ENCODE assay signal across 12 mouse cellular contexts in the genomic region with DNA sequence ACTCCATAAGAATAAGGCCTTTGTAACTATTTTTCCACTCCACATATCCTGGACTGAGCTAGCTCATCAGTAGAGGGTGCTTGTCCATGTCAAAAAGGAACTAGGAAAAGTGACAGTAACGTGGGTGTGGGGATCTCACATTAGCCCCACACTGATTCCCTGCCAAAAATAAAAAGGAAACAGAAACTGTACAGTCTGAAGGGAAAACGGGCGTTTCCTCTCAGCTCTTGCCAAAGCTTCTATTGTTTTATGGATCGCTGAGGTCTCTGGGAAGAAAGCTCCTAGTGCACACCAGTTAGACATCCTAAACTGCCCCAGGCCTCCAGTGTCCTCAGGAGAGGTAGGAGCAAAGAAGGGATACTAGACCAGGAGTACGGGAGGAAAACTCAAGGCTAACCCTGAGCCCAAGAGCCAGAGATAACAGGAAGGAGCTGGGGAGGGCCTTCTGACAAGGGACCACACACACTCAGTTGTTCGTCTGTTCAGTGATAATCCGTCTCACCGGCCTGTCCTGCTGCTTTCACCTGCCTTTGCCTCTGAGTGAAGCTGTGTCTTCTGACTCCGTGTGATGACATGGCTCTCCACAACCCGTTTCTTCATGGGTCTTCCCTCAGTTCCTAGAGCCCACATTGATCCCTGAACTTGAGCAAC. TPM values are rescaled to one million over a fixed set of nuclear protein-coding genes. Genes with fewer than 3 reads are reported as not detected.
DNase-seq lines count a peak whose midpoint lies in the region; ATAC-seq and TF ChIP-seq lines count a peak whose summit lies in the region.
"Had no signal": no experiment of that assay in that cellular context is flagged by ENCODE, and none has a peak within 500 bp of the region (broad histone marks: within the 10 kb centered on the region; RNA-seq: fewer than 3 reads in every experiment).

No protein-coding gene starts in this region.

- no peak overlapping the region for H3K9ac ChIP-seq in embryonic facial prominence, embryonic 15.5 days
- H3K9ac ChIP-seq in heart, postnatal 0 days (replicated peaks; ENCODE audit: low read depth, low read length): no peak overlapping the region
- H3K9ac ChIP-seq: hindbrain, embryonic 13.5 days; neural tube, embryonic 13.5 days had no signal

- no peak for TF ChIP-seq CTCF in lung, adult 2 months (IDR thresholded peaks at IDR 0.05; ENCODE audit: insufficient read depth, low read length)
- TF ChIP-seq CTCF in heart, postnatal 0 days (IDR thresholded peaks at IDR 0.05; ENCODE audit: low read depth): no peak
- TF ChIP-seq CTCF in small intestine, adult 2 months (IDR thresholded peaks at IDR 0.05; ENCODE audit: extremely low read depth, insufficient read length, insufficient replicate concordance, low read depth, low read length): no peak

- H3K27ac ChIP-seq in embryonic facial prominence, embryonic 15.5 days (replicated peaks): peak overlapping the region; percentile 60; the same call in 1 of the 2 replicates
- H3K27ac ChIP-seq in heart, postnatal 0 days (ENCODE audit: low read depth): peak overlapping the region; percentile 56
- H3K27ac ChIP-seq in small intestine, adult 2 months (ENCODE audit: insufficient read depth, low read depth, low read length): 0 out of 2 replicates have a peak overlapping the region, but pooled peaks have one; percentile 17
- H3K27ac ChIP-seq: hindbrain, embryonic 13.5 days; neural tube, embryonic 13.5 days had no signal

- H3K27me3 ChIP-seq in embryonic facial prominence, embryonic 15.5 days: no peaks in the 10 kb centered on the region
- H3K27me3 ChIP-seq in heart, postnatal 0 days (ENCODE audit: control insufficient read depth, insufficient read depth, low read length): no peaks in the 10 kb centered on the region
- H3K27me3 ChIP-seq in small intestine, adult 2 months (ENCODE audit: control insufficient read depth, insufficient read depth, low read length): no peaks in the 10 kb centered on the region
- H3K27me3 ChIP-seq: hindbrain, embryonic 13.5 days; neural tube, embryonic 13.5 days had no signal

- TF ChIP-seq EP300 in heart, postnatal 0 days (IDR thresholded peaks at IDR 0.05; ENCODE audit: low read depth): no peak

- H3K36me3 ChIP-seq in embryonic facial prominence, embryonic 15.5 days: no peaks in the 10 kb centered on the region
- no peaks in the 10 kb centered on the region for H3K36me3 ChIP-seq in heart, postnatal 0 days (replicated peaks; ENCODE audit: control insufficient read depth, insufficient read depth, low read length)
- H3K36me3 ChIP-seq in small intestine, adult 2 months (ENCODE audit: control insufficient read depth, insufficient read depth, low read length): no peaks in the 10 kb centered on the region
- H3K36me3 ChIP-seq: hindbrain, embryonic 13.5 days; neural tube, embryonic 13.5 days had no signal

- ATAC-seq in embryonic facial prominence, embryonic 15.5 days (ENCODE audit: insufficient number of reproducible peaks, low FRiP score, low TSS enrichment, low read depth): peak; percentile 63; the same call in 1 of the 2 replicates
- ATAC-seq in heart, postnatal 0 days (ENCODE audit: insufficient read depth, low read depth): peak; percentile 66

- peaks cover 6% of the 10 kb centered on the region for H3K4me1 ChIP-seq in lung, adult 2 months (ENCODE audit: control insufficient read depth, insufficient read depth, low read length)
- H3K4me1 ChIP-seq in embryonic facial prominence, embryonic 15.5 days: peaks cover 8% of the 10 kb centered on the region
- no peaks in the 10 kb centered on the region for H3K4me1 ChIP-seq in heart, postnatal 0 days (ENCODE audit: control insufficient read depth, insufficient read depth)
- peaks cover 8% of the 10 kb centered on the region; the same call in 1 of the 2 replicates for H3K4me1 ChIP-seq in small intestine, adult 2 months (ENCODE audit: control insufficient read depth, insufficient read depth, insufficient read length, low read length)
- H3K4me1 ChIP-seq: hindbrain, embryonic 13.5 days; neural tube, embryonic 13.5 days had no signal

- no peak for DNase-seq in lung, adult 2 months
- no peak for DNase-seq in lung, postnatal 14 days
- DNase-seq in heart, postnatal 0 days (ENCODE audit: low spot score): peak; percentile 57
- no peak for DNase-seq in neural tube, embryonic 10.5 days (ENCODE audit: extremely low spot score, low spot score)
- no peak for DNase-seq in adrenal gland, postnatal 14 days
- DNase-seq: cerebellum, adult 2 months; kidney, postnatal 4 days; thymus, adult 2 months had no signal

- peak overlapping the region; percentile 12 for H3K4me3 ChIP-seq in lung, adult 2 months (replicated peaks; ENCODE audit: extremely low read depth, low read depth, low read length)
- H3K4me3 ChIP-seq in embryonic facial prominence, embryonic 15.5 days (replicated peaks): no peak overlapping the region
- no peak overlapping the region for H3K4me3 ChIP-seq in heart, postnatal 0 days (ENCODE audit: low read depth, low read length)
- no peak overlapping the region for H3K4me3 ChIP-seq in small intestine, adult 2 months (ENCODE audit: low read depth, low read length)
- H3K4me3 ChIP-seq: hindbrain, embryonic 13.5 days; neural tube, embryonic 13.5 days had no signal

- no peaks in the 10 kb centered on the region for H3K9me3 ChIP-seq in embryonic facial prominence, embryonic 15.5 days (replicated peaks)
- H3K9me3 ChIP-seq in heart, postnatal 0 days (replicated peaks; ENCODE audit: control insufficient read depth, low read length): no peaks in the 10 kb centered on the region
- H3K9me3 ChIP-seq: hindbrain, embryonic 13.5 days; neural tube, embryonic 13.5 days had no signal

- WGBS in lung, adult 2 months: 31% methylated on average over 10 of the region's 10 CpGs
- WGBS in embryonic facial prominence, embryonic 15.5 days: 39% methylated on average over 10 of the region's 10 CpGs
- 46% methylated on average over 10 of the region's 10 CpGs for WGBS in heart, postnatal 0 days
- 30% methylated on average over 10 of the region's 10 CpGs for WGBS in small intestine, adult 2 months

- TF ChIP-seq POLR2A in lung, adult 2 months (IDR thresholded peaks at IDR 0.05; ENCODE audit: borderline replicate concordance, extremely low read depth, low read depth, low read length): no peak
- no peak for TF ChIP-seq POLR2A in small intestine, adult 2 months (IDR thresholded peaks at IDR 0.05; ENCODE audit: low read depth, low read length)

- no peak overlapping the region for H3K4me2 ChIP-seq in embryonic facial prominence, embryonic 15.5 days (replicated peaks)
- H3K4me2 ChIP-seq in heart, postnatal 0 days (ENCODE audit: low read depth, low read length): peak overlapping the region; percentile 15; the same call in 1 of the 2 replicates
- H3K4me2 ChIP-seq: hindbrain, embryonic 13.5 days; neural tube, embryonic 13.5 days had no signal

RNA-seq across cellular contexts. Expression of a gene that starts 11.4 kb away (rescaled TPM):
- polyA plus RNA-seq in lung, adult 2 months (2012; rRNA removed): 59.1 and 75.3 TPM in 2 replicates
- polyA plus RNA-seq in embryonic facial prominence, embryonic 15.5 days (2015; fragmentation: Nextera tagmentation; extraction: Ambion mirVana): 129 and 142 TPM in 2 replicates
- total RNA-seq in heart, postnatal 0 days (2014; rRNA removed; ENCODE audit: low replicate concordance): 11.2 and 14.0 TPM in 2 replicates
- 7.2 and 8.4 TPM in 2 replicates for polyA plus RNA-seq in heart, postnatal 0 days (2015; fragmentation: Nextera tagmentation; extraction: Ambion mirVana)
- 1.0 and 1.2 TPM in 2 replicates for polyA plus RNA-seq in small intestine, adult 2 months (2012; rRNA removed)
- total RNA-seq in adrenal gland, postnatal 14 days (2021): 11.8 and 14.9 TPM in 2 replicates

RNA-seq across cellular contexts. Expression of a gene that starts 55.5 kb away (rescaled TPM):
- 2.4 and 2.7 TPM in 2 replicates for polyA plus RNA-seq in lung, adult 2 months (2012; rRNA removed)
- polyA plus RNA-seq in embryonic facial prominence, embryonic 15.5 days (2015; fragmentation: Nextera tagmentation; extraction: Ambion mirVana): 16.3 and 24.8 TPM in 2 replicates
- total RNA-seq in heart, postnatal 0 days (2014; rRNA removed; ENCODE audit: low replicate concordance): not detected in 2 replicates
- polyA plus RNA-seq in heart, postnatal 0 days (2015; fragmentation: Nextera tagmentation; extraction: Ambion mirVana): 0.14 and 0.34 TPM in 2 replicates
- polyA plus RNA-seq in small intestine, adult 2 months (2012; rRNA removed): 72.1 and 80.3 TPM in 2 replicates
- total RNA-seq in adrenal gland, postnatal 14 days (2021): 68.8 and 158 TPM in 2 replicates
